Comparison of ENCODE assay signal across 33 mouse cellular contexts in the genomic region with DNA sequence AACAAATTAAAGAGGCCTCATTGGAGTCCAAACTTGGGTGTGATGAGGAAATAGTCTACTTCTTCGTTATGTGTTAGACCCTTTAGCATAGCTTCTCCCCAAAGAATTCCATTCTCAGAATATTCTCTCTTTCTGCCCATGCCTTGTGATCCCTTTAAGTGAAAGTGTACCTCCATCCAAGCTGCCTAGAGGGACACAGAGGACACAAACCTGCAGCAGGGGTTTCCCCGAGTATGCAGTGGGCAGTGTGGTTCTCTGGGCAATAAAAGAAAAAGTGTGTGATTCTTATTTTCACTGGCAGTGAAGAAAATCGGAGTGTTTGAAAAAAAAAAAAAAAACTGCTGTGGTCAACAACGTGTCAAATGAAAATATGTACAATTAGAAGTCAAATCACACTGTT.
"Had no signal": no experiment of that assay in that cellular context is flagged by ENCODE, and none has a peak within 500 bp of the region (broad histone marks: within the 10 kb centered on the region; RNA-seq: fewer than 3 reads in every experiment).

No protein-coding gene starts in this region.

- H3K4me3 ChIP-seq: heart, embryonic 10.5 days; heart, embryonic 12.5 days; heart, embryonic 13.5 days; heart, embryonic 15.5 days; hindbrain, embryonic 10.5 days; hindbrain, embryonic 12.5 days; hindbrain, embryonic 13.5 days; hindbrain, embryonic 15.5 days; kidney, embryonic 15.5 days; layer of hippocampus, adult 2 months; left cerebral cortex, adult 2 months had no signal

- H3K9me3 ChIP-seq: heart, embryonic 10.5 days; heart, embryonic 12.5 days; heart, embryonic 13.5 days; heart, embryonic 15.5 days; hindbrain, embryonic 10.5 days; hindbrain, embryonic 12.5 days; hindbrain, embryonic 13.5 days; hindbrain, embryonic 15.5 days; kidney, embryonic 15.5 days had no signal

- H3K4me1 ChIP-seq: heart, embryonic 10.5 days; heart, embryonic 12.5 days; heart, embryonic 13.5 days; heart, embryonic 15.5 days; hindbrain, embryonic 10.5 days; hindbrain, embryonic 12.5 days; hindbrain, embryonic 13.5 days; hindbrain, embryonic 15.5 days; kidney, embryonic 15.5 days had no signal

- DNase-seq: heart, postnatal 10 days; heart, postnatal 14 days; heart, postnatal 36 days; heart, postnatal 4 days; kidney, adult 11 months; kidney, adult 18-20 months; kidney, adult 2 months; kidney, adult 8-10 months; kidney, adult 9 months; kidney, postnatal 10 days; kidney, postnatal 14 days; kidney, postnatal 25 days; kidney, postnatal 36 days; kidney, postnatal 4 days; layer of hippocampus, adult 9-11 months; layer of hippocampus, postnatal 36 days had no signal

- H3K27ac ChIP-seq: heart, embryonic 10.5 days; heart, embryonic 13.5 days; heart, embryonic 15.5 days; hindbrain, embryonic 10.5 days; hindbrain, embryonic 12.5 days; hindbrain, embryonic 13.5 days; hindbrain, embryonic 14.5 days; hindbrain, embryonic 15.5 days; hindbrain, postnatal 0 days; kidney, embryonic 15.5 days; kidney, postnatal 0 days; layer of hippocampus, adult 2 months; left cerebral cortex, adult 2 months had no signal

- H3K4me2 ChIP-seq: heart, embryonic 11.5 days; heart, embryonic 12.5 days; heart, embryonic 13.5 days; heart, embryonic 15.5 days; hindbrain, embryonic 12.5 days; hindbrain, embryonic 13.5 days; hindbrain, embryonic 14.5 days; hindbrain, embryonic 15.5 days; kidney, embryonic 15.5 days had no signal

- H3K27me3 ChIP-seq: heart, embryonic 12.5 days; heart, embryonic 13.5 days; heart, embryonic 15.5 days; hindbrain, embryonic 12.5 days; hindbrain, embryonic 15.5 days; kidney, embryonic 15.5 days had no signal

- H3K36me3 ChIP-seq: heart, embryonic 10.5 days; heart, embryonic 12.5 days; heart, embryonic 13.5 days; heart, embryonic 15.5 days; hindbrain, embryonic 10.5 days; hindbrain, embryonic 12.5 days; hindbrain, embryonic 13.5 days; hindbrain, embryonic 15.5 days; kidney, embryonic 15.5 days had no signal

- ATAC-seq: hindbrain, embryonic 16.5 days; hindbrain, postnatal 0 days; inflammation-experienced regulatory T-cells, adult 6 months had no signal

- H3K9ac ChIP-seq: heart, embryonic 12.5 days; heart, embryonic 13.5 days; heart, embryonic 15.5 days; hindbrain, embryonic 12.5 days; hindbrain, embryonic 13.5 days; hindbrain, embryonic 14.5 days; hindbrain, embryonic 15.5 days; kidney, embryonic 15.5 days had no signal
